Mouse (Mus musculus) heart, postnatal 0 days (tissue): ENCODE measurements at regions not wholly inside any gene's neighbourhood (a gene's known extent, or its start where the extent isn't known, plus 50 kb on each side); places are given as distances from the start of the nearest gene placed in this dataset.

Experiments
- CTCF ChIP-seq: IDR thresholded peaks from 2 replicates; pipeline ENCODE4 v1.5.1; 2016; ENCODE audit warnings: antibody characterized with exemption, control low read depth, low read depth
- EP300 ChIP-seq: IDR thresholded peaks from 2 replicates; pipeline ENCODE4 v1.6.1; 2016; ENCODE audit warnings: antibody characterized with exemption, low read depth

DNA sequence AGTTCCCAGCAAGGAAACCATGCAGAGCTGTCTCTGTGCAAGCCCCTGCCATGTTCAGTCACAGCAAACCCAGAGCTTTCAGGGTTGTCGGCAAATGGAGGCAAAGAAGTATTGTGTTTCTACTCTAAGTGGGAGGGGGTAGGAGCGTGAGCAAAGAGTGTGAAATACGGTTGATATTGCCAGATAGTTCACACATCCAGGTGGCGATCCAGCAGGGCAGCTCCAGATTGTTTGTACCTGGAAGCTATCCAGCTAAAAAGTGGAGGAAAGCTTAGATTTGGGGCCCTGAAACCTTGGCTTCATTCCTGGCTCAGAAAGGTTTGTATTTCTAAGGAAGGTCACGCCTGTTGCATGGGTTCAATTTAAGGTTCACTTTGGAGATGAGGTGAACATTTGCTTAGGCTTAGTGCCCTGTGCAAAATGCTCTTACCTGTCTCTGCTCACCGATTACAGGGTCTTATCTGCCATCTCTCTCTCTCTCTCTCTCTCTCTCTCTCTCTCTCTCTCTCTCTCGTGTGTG is 78.1 kb upstream of the Daam1 start:
- TF ChIP-seq CTCF (no peak), EP300 (no peak)
